Mouse (Mus musculus) frontal cortex, postnatal 14 days (tissue): ENCODE results near the gene Prkce.

Experiments used
- DNase-seq, 2 experiments: peaks; one replicate each; pipeline ENCODE4 v3.0.0; 2022; ENCODE audit warnings: low spot score in 2 of 2

Prkce gene

DNA sequence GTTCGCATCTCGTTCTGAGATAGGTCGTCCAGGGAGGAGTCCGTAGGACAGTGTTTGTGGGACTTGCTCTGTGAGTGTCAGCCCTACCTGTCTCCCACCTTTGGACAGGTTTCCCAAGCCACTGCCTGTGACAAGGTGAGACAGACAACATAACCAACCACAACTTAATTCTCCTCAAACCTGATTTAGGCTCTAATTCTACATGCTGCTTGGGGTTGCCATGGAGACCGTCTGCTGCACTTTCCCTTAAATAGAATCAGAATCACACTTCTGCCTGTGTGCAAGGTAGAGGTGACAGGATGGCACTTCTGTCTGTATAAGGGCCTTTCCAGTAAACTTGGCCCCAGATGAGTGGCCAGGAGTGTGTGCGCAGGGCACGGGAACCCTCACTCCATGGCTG, 248.4 kb downstream of the Prkce start:
- DNase-seq = peak in 1 of 2 experiments; percentile 50

DNA sequence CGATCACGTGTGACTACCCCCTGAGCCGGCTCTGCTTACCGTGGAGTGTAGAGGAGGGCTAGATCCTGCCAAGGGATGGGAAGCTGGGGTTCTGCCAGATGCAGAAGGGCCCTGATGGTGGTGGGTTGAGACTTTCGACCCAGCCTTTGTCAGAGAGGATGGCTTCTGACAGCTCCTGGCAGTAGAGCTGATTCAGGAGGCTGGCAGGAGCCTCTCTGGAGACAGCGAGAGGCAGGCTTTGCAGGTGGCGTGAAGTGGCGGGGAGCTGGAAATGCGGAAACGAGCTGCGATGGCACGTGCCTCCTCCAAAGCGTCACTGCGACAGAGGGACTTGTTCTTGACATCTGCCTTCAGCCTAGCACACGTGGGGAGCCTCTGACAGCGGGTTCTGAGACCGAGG, 250.7 kb downstream of the Prkce start:
- no peak for DNase-seq

DNA sequence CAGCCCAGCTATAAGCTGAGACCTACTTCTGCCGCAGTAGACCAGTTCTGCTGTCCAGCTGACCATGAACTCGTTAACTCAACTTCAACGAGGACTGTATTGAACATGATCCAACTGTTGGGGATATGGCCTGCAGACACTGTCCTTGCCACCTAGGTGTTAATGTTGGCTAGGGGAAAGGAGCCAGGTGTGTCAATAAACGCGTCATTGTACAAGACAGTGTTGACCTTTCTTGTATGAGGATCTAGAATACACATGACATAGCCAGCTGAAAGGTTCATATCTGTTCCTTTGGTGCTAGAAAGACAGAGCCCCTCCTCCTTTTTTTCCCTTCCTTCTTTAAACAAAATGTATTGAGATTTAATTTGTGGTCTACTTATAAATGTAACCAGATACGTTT, 251.6 kb downstream of the Prkce start:
- no peak for DNase-seq

DNA sequence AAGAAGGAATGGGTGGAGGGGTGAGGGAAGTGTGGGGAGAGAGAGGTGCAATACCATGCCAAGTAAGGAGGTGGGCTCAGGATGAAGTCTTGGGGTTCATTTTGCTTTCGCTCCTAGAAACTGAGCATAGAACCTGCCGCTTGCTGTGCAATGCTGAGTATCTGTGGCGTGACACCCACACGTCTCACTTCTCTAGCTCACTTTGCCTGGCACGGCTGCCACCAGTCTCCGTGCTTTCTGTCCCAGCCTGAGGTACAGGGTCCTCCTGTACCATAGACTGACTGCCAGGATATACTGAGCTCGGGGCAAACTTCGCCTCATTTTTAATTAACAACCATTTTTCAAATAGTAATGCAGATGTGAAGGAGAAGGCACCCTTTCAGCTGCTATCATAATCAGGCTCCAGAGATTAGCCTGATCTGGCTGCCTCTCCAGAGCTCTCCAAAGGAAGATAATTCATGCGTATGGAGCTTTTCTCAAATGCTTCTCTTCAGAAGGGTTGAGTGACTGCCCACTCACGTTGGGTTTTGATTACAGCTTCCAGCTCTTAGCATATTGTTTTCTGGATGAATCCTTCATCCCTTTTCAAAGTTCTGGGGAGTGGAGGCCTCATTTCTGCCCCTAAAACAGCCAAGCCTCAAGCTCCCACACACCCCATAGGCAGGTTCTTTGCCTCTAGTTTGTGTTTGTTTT, 253.2 kb downstream of the Prkce start:
- DNase-seq = no peak

DNA sequence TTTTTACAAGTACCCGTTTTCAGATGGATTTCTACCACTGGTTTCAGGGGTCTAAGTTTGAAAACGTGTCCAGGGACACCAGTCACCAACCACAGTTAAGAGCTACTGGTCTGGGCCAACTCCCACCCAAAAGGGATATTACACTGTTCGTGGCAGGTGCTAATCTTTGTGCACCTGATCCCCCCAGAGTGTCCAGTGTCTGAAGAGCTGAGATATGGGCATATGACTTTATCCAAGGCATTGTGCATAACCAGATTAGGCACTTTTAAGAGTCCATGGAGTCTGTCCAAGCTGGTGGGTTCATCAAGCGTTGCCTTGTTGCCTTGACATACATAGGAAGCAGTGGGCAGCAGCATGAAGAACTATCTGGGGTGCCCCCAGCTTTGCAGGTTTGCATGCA, 254.4 kb downstream of the Prkce start:
- DNase-seq = no peak

DNA sequence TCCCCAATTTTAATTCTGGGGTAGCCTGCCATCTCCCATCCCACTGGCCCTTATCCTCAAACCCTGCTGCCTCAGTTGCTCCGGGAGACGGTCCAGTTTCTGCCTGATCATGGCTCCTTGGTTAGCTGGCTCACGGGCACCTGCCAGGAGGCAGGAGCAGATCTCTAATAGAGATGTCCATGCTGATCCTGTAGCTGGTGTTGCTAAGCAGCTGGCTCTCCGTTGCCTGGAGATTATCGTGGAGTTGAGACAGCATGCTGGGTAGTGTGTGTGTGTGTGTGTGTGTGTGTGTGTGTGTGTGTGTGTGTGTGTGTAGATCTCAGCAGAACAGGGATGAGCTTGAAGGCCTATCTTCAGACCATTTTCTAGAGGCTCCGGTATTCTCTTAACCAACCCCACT, 262.3 kb downstream of the Prkce start:
- DNase-seq = no peak

DNA sequence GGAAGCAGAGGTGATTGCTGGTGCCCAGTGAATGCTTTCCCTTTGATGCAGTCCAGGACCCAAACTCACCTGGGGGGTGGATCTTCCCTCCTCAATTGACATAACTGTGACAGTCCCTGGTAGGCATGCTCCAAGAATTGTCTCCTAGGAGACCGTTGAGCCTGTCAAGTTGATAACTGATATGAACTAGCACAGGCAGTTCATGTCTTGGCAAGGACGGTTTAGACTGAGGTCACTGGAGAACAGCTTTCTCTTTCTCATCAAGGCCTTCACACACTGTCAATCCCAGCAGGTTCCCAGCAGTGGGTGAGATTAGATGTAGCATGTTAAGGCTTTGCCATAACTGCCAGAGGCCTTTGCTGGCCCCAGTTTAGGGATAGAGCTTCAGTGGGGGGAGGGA, 265.5 kb downstream of the Prkce start:
- no peak for DNase-seq

DNA sequence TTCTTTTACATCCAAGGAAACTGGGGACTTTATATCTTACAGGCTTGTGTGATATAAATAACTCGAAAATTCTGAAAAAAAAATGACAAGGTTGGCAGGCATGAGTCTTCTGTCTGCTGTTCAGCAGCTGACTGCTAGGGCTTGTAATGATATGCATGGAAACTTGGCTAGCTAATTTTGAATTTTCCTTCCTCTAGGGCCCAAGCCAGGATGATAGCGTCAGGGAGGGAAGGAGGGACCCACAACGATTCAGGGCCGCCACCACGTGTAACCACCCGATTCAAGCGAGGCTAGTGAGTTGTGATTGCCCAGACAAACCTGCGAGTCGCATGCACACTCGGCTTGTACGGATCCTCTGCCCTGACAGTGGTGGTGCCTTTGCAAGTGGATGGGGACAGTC, 266.2 kb downstream of the Prkce start:
- DNase-seq = no peak

DNA sequence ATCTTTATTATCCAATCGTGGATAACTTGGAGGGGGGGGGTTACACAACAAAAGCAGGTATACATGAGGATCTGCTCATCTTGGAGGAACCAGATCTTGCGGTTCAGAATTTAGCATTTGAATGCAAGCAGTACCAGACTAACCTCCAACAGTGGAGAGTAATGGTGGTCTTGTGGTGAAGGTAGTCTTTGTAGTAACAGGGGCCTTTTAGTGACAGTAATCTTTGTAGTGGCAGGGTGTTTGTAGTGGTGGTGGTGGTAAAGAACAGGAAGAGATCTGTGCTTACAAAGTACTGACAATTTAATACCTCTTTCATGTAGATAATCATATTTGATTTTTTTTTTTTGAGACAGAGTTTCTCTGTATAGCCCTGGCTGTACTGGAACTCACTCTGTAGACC, 267.2 kb downstream of the Prkce start:
- no peak for DNase-seq

DNA sequence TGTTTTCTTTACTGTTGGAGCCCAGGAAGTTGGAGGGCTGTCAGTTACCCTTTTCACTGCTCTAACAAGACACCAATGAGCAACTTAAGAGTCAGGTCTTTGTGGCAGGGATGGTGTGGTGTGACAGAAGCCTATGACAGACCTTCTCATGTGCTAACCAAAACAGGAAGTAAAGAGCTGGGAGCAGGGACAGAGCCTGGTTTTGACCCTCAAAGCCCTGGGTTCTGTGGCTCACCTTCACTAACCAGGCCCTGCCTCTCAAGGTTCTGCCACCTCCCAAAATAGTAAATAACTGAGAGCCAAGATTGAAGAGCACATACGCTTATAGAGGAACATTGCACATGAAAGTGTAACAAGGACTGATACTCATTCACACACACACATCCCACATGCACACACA, 268.0 kb downstream of the Prkce start:
- DNase-seq = no peak

DNA sequence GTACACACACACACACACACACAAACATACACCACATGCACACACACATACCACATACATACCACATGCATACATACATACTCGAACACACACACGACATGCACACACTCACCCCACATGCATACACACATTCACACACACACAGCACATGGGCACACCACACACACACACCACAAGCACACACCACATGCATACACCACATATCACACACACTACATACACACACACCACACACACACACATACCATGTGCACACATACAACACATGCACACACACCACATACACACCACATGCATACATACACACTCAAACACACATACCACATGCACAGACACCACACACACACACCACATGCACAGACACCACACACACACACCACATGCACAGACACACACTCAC, 268.4 kb downstream of the Prkce start:
- DNase-seq = no peak

DNA sequence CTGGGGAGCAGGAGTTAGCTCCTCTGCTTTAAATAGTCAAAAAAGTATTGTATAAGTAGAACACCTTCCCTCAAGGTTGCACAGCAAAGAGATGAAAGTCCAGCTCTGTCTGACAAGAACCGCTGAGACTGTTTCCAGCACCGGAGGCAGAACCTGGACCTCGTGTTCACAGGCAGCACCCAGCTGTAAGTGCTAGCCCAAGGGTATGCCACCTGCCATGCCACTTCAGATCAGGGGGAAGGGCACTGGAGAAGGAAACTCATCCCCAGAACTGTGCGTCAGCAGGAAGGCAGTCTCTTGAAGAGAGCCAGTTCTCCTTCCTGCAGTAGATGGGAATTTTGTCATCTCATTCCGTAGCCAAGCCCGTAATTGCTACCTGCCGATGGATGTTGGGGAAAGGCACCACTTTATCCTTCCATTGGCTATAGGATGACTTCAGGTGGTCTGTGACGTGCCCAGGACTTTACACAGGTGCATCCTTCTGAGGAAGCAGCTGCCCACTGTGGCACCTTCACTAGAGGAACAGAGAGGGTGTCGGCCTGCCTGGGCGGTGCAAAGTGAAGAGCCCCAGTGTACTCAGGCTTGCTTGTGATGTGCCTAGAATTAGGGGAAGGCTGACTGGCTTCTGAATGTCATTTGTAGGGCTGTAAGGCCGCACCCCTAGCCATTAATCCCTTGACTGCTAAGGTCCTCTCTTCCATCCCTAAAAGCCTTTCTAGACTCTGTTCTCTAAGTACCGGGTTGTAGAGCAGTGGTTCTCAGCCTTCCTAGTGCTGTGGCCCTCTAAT, 269.2 kb downstream of the Prkce start:
- DNase-seq = no peak

DNA sequence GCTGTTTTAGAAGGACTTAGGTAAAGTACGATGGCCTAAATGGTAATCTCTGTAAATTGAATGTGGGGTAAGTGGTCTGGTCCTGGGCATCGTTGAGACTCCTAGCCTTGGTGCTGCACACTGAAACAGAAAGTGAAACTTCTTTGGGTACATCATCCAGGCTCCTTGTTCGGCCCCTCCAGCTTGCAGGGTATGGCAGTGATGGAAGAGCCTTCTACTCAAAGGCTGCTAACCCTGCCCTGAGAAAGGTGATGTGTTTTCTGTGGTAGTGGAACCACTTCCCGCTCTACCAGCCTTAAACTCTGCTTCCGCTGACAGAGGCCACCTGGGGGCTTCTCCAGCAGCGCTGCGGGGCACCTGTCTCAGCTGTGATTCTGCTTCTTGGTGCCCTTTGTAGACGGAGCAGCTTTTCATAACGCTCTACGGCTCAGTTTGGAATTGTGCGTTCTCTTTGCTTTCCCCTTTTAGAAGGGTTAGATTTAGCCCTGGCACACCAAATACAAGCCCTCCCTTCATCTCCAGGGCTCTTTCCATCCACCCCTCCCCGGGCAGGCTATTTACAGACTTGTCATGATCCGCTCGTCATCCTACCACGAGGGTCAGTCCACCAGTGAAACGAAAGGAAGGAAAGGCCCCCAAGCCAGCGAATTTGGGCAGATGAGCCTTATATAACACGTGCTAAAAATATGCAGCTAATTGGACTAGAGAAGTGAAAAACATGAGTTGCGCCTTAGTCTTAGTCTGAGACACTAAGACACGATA, 270.1 kb downstream of the Prkce start:
- peak; percentile 48 to 75 for DNase-seq

DNA sequence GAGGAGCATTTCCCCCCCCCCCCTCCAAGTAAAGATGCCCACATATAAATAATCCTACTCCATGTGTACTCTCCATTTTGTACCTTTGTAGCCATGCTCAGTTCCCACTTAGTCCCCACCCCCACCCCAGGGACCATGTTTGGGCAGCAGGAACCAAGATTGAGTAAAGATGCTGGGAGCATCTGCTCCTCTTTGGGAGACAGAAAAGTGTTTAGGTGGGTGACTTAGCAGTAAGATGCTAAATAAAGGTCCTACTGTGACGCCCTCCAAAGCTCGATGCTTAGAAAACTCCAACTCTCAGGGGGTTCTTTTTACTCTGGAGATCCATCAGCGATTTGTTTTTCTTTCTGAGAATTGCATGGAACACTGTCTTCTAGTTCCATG, 270.7 kb downstream of the Prkce start:
- DNase-seq = no peak

DNA sequence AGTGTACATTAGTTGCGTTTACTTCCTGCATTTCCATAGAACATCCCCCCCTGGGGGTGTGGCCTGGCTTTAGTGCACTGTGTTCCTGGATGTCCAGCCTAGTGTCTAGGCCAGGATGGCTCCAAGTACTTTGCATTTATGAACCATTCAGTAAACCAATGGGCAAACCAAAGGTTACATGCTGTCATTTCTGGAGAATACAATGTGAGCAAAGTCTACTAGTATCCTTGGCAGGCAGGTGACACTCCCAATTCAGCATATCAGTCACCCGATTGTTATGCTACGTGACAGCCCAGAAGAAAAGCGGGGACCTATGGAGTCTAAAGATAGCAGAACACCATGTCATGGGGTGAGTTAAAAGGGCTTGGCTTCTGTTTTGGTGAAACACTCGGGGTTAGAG, 271.2 kb downstream of the Prkce start:
- no peak for DNase-seq

DNA sequence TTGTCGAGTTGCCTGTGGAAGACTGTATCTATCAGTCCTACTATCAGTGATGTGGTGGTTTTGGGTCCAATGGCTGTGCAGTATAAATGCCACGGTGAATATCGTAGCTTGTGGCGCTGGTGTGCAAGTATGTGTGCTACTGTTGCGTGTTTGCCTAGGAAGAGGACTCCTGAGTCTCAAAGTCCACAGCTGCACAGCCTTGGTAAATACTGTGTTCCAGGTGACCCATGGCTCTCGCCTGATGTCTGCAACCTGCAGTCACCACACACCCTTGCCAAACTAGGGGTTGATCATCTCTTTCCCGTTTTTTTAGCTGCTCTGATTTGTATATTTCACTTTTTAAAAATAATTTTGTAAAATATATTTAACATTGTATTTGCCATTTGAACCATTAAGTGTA, 273.5 kb downstream of the Prkce start:
- DNase-seq = no peak

DNA sequence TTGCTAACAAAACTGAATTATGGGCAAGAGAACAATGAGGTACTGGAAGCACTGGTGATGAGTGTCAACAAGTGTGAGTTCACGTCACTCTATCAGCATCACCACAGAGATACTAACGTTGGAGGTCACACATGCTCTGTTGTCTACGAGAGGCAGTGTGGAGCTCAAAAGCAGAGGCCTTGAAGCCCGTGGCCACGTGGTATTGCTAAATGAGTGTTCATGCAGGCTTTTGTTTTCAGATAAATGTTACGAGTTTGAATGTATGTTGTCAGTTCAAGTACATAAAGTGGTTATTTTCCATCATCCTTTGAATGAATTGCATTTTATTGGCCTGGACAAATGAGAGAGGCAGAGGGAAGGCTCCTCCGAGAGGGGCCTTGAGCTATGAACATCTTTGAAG, 276.3 kb downstream of the Prkce start:
- no peak for DNase-seq

DNA sequence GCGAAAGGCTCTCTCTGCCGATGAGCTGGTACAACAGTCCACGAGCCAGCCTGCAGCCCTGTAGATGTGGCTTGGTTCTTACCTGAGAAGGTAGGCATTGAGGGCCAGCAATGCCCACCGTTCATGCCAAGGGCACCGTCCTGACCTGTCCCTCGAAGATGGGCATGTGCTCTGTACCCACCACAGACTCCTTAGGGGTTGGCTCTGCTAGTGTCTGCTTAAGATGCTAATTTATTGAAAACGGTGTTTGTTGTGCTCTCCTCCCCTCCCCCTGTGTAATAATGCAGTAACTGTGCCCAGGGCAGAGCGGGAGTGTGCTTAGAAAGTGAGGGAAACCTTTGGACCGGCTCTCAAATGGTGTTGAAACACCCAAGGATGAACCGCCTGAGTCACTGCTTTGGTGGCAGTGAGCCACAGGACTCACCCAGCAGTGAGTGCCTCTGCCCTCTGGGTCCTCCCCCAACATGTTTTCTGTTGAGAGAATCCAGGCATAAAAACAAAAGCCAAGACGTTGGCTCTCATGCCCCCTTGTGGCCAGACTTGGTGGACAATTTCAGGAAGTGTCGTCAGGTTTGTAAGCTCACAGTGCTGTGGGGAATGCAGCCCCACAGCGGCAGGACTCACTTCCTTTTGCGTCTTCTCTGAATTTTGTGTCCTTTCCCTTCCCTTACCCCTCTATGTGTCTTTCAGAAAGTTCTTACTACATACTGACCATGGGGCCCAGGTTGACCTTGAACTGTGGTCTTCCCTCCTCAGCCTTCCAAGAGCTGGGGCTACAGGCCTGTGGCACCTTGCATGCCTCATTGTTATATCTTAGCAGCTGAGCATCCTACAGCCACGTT, 277.2 kb downstream of the Prkce start:
- DNase-seq = peak; percentile 85 to 88

DNA sequence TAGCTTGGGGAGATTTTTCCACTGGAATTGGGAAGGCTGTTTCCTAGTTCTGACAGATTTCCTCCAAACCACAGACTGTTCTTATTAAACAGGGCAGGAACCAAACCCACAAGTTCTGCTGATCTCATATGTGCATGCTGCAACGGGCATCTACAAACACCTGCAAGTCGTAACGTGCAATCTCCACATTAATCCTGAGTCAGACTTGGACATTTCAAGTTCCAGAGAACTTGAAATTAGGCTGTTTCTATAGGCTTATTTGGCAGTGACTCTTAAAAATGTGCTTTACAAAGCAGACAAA, 277.8 kb downstream of the Prkce start:
- no peak for DNase-seq

DNA sequence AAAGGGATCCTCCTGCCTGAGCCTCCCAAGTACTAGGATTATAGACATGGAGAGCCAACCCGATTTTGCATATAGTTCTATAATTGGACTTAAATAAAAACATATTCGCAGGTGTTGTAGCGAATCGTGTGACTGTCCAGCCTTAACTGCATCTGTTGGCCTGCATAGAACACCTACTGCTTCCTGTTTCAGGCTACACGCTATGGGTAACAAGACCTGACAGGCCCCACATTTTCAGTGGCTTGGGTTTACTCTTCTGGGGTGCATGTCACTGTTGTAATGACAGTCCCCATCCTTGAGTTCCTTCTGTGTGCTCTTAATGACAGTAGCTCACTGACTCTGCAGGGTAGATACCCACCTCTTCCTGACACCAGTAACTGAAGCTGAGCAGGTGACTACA, 278.3 kb downstream of the Prkce start:
- DNase-seq = no peak

DNA sequence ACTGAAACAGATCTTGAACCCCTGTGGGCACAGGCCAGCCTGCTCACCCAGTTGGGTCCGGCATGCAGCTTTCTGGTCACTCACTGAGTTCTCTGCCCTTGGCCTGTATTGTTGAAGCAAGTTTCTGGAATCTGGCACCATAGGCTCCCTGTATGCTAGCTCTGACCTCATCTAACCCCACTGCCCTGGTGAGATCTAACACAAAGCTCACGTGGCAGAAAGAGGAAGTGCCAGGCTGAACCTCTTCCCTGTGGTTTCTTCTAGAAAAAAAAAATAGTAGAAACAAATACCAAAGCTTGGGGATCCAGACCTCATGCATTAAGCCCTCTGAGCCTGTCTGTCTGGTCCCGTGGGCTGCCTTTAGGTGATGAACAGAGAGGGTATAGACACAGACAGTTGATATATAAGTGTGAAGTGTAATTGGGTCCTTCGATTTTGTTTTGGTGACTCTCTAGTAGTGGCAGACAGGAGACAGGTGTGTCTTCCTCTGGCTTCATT, 279.6 kb downstream of the Prkce start:
- DNase-seq = no peak

DNA sequence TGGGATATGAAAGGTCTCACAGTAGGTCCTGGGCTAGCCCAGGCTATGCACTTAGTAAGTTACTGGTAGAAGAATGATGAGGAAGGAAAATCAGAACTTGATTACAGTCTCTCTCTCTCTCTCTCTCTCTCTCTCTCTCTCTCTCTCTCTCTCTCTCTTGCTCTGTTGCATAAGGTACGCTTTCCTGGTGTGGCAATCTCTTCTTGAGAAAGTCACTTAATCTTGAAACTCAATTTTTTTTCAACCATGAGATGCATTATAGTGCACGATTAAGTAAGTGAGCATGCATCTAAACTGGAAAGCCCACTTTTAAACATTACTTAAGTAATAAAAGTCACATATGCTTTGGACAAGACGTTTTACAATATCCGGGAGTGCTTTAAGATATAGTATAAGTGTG, 285.3 kb downstream of the Prkce start:
- DNase-seq = no peak
